ENCODE assay signal across 9 mouse cellular contexts in genomic region chr2:170221994-170222535, GRCm38 (mm10).
DNase-seq lines count a peak whose midpoint lies in the region; ATAC-seq lines count a peak whose summit lies in the region.
"Had no signal": no experiment of that assay in that cellular context is flagged by ENCODE, and none has a peak within 500 bp of the region (broad histone marks: within the 10 kb centered on the region; RNA-seq: fewer than 3 reads in every experiment).

No protein-coding gene starts in this region.

- intact Hi-C loops in left cerebral cortex, postnatal 25 days (cut with DNase I) = loop anchor here (5.0 kb wide), 1 partner anchor 90 kb away; no protein-coding TSS in a partner anchor

- H3K4me1 ChIP-seq in megakaryocyte, embryonic 14.5 days = peaks cover 68% of the 10 kb centered on the region
- peaks cover 30% of the 10 kb centered on the region for H3K4me1 ChIP-seq in forebrain, embryonic 11.5 days (replicated peaks; ENCODE audit: control insufficient read depth, insufficient read depth, low read length)
- H3K4me1 ChIP-seq in limb, embryonic 12.5 days (replicated peaks) = peaks cover 52% of the 10 kb centered on the region
- peaks cover 38% of the 10 kb centered on the region for H3K4me1 ChIP-seq in stomach, embryonic 16.5 days (ENCODE audit: control insufficient read depth, insufficient read depth, low read length)

- no peak for DNase-seq in forebrain, embryonic 11.5 days (ENCODE audit: low spot score)
- DNase-seq in urinary bladder, postnatal 14 days (ENCODE audit: low spot score) = no peak
- no peak for DNase-seq in left cerebral cortex, postnatal 25 days (ENCODE audit: low spot score in 2 of 2)
- DNase-seq: kidney, adult 11 months had no signal

- H3K9me3 ChIP-seq in megakaryocyte, embryonic 14.5 days = no peaks in the 10 kb centered on the region
- H3K9me3 ChIP-seq in forebrain, embryonic 11.5 days (ENCODE audit: control insufficient read depth, low read length) = no peaks in the 10 kb centered on the region
- no peaks in the 10 kb centered on the region for H3K9me3 ChIP-seq in limb, embryonic 12.5 days
- H3K9me3 ChIP-seq in stomach, embryonic 16.5 days (replicated peaks; ENCODE audit: control insufficient read depth, low read length) = no peaks in the 10 kb centered on the region

- 0 out of 2 replicates have a peak overlapping the region, but pooled peaks have one; percentile 60 for H3K27ac ChIP-seq in forebrain, embryonic 11.5 days (ENCODE audit: low read depth, low read length)
- no peak overlapping the region for H3K27ac ChIP-seq in limb, embryonic 12.5 days
- H3K27ac ChIP-seq in stomach, embryonic 16.5 days (ENCODE audit: low read length) = no peak overlapping the region

- ATAC-seq in megakaryocyte, adult 5-6 weeks (ENCODE audit: poor library complexity, severe bottlenecking) = no peak
- no peak for ATAC-seq in forebrain, embryonic 11.5 days (replicated peaks; ENCODE audit: low FRiP score)
- no peak for ATAC-seq in limb, embryonic 12.5 days (ENCODE audit: insufficient number of reproducible peaks, insufficient read depth, low FRiP score, low TSS enrichment, low read depth)
- ATAC-seq in stomach, embryonic 16.5 days (ENCODE audit: insufficient read depth, low FRiP score) = no peak
- no peak for ATAC-seq in erythroid progenitor cell, adult 5-6 weeks (replicated peaks; ENCODE audit: low FRiP score, poor library complexity, severe bottlenecking)

- no peaks in the 10 kb centered on the region for H3K36me3 ChIP-seq in megakaryocyte, embryonic 14.5 days (replicated peaks; ENCODE audit: low read length)
- H3K36me3 ChIP-seq in forebrain, embryonic 11.5 days (ENCODE audit: control insufficient read depth, insufficient read depth, low read length) = no peaks in the 10 kb centered on the region
- no peaks in the 10 kb centered on the region for H3K36me3 ChIP-seq in limb, embryonic 12.5 days
- no peaks in the 10 kb centered on the region for H3K36me3 ChIP-seq in stomach, embryonic 16.5 days (ENCODE audit: control insufficient read depth, insufficient read depth, low read length)

- WGBS in forebrain, embryonic 11.5 days = 10% methylated on average over 13 of the region's 13 CpGs
- 13% methylated on average over 13 of the region's 13 CpGs for WGBS in limb, embryonic 12.5 days
- 25% methylated on average over 13 of the region's 13 CpGs for WGBS in stomach, embryonic 16.5 days

- H3K9ac ChIP-seq in forebrain, embryonic 11.5 days (ENCODE audit: low read length) = peak overlapping the region; percentile 50
- no peak overlapping the region for H3K9ac ChIP-seq in limb, embryonic 12.5 days (replicated peaks)
- peak overlapping the region; percentile 18; the same call in 1 of the 2 replicates for H3K9ac ChIP-seq in stomach, embryonic 16.5 days (ENCODE audit: low read length)

- peak overlapping the region; percentile 70 for H3K4me3 ChIP-seq in megakaryocyte, embryonic 14.5 days (replicated peaks)
- H3K4me3 ChIP-seq in forebrain, embryonic 11.5 days (ENCODE audit: low read depth, low read length) = no peak overlapping the region
- H3K4me3 ChIP-seq in limb, embryonic 12.5 days (replicated peaks) = no peak overlapping the region; the same call in 1 of the 2 replicates
- H3K4me3 ChIP-seq in stomach, embryonic 16.5 days (replicated peaks; ENCODE audit: low read length) = no peak overlapping the region

- peak overlapping the region; percentile 8; the same call in 1 of the 2 replicates for H3K4me2 ChIP-seq in forebrain, embryonic 11.5 days (ENCODE audit: low read depth, low read length, severe bottlenecking)
- H3K4me2 ChIP-seq in limb, embryonic 12.5 days = peak overlapping the region; percentile 38
- H3K4me2 ChIP-seq in stomach, embryonic 16.5 days (ENCODE audit: low read depth, low read length) = peak overlapping the region; percentile 39

- H3K27me3 ChIP-seq in megakaryocyte, embryonic 14.5 days (replicated peaks) = no peaks in the 10 kb centered on the region
- H3K27me3 ChIP-seq in forebrain, embryonic 11.5 days (ENCODE audit: control insufficient read depth, insufficient read depth, low read length) = no peaks in the 10 kb centered on the region
- no peaks in the 10 kb centered on the region; the same call in 1 of the 2 replicates for H3K27me3 ChIP-seq in limb, embryonic 12.5 days
- no peaks in the 10 kb centered on the region for H3K27me3 ChIP-seq in stomach, embryonic 16.5 days (ENCODE audit: control insufficient read depth, insufficient read depth, low read length)
